Mouse (Mus musculus): Measurements from ENCODE around the gene Tex2. TPM values are rescaled to one million over a fixed set of nuclear protein-coding genes. Genes with fewer than 3 reads are reported as not detected.

The Tex2 gene
- polyA plus RNA-seq, 1 experiment from 2014 or later: 40.1 TPM

- DNase-seq (ENCODE audit: low spot score) (no peak), ATAC-seq (ENCODE audit: low FRiP score) (no peak)
- no peak overlapping the region for H3K9ac ChIP-seq
- H3K36me3 ChIP-seq (replicated peaks; ENCODE audit: control insufficient read depth, insufficient read depth): no peaks in the 10 kb centered on the region
- no peak overlapping the region for H3K4me3 ChIP-seq (replicated peaks; ENCODE audit: low read length)
- H3K27me3 ChIP-seq (ENCODE audit: control insufficient read depth, insufficient read depth, low read length): no peaks in the 10 kb centered on the region
- H3K9me3 ChIP-seq (ENCODE audit: control insufficient read depth, low read length): no peaks in the 10 kb centered on the region
- H3K4me1 ChIP-seq (replicated peaks; ENCODE audit: control insufficient read depth, insufficient read depth, low read length): no peaks in the 10 kb centered on the region
- no peak overlapping the region for H3K27ac ChIP-seq
- H3K4me2 ChIP-seq (replicated peaks): no peak overlapping the region
- 91% methylated on average over 4 of the region's 4 CpGs for WGBS
Observed at GRCm38 (mm10) chr11:106465932-106466331, 147.3 kb downstream of the Tex2 start.

- H3K4me2 ChIP-seq (replicated peaks): no peak overlapping the region
- no peaks in the 10 kb centered on the region for H3K9me3 ChIP-seq (ENCODE audit: control insufficient read depth, low read length)
- ATAC-seq (ENCODE audit: low FRiP score) (no peak), DNase-seq (ENCODE audit: low spot score) (no peak)
- H3K9ac ChIP-seq: no peak overlapping the region
- no peaks in the 10 kb centered on the region for H3K4me1 ChIP-seq (replicated peaks; ENCODE audit: control insufficient read depth, insufficient read depth, low read length)
- no peak overlapping the region for H3K27ac ChIP-seq
- H3K4me3 ChIP-seq (replicated peaks; ENCODE audit: low read length): no peak overlapping the region
- WGBS: 92% methylated on average over 1 of the region's 1 CpGs
- no peaks in the 10 kb centered on the region for H3K36me3 ChIP-seq (replicated peaks; ENCODE audit: control insufficient read depth, insufficient read depth)
- no peaks in the 10 kb centered on the region for H3K27me3 ChIP-seq (ENCODE audit: control insufficient read depth, insufficient read depth, low read length)
Observed at GRCm38 (mm10) chr11:106465545-106465903, 147.7 kb downstream of the Tex2 start.

- no peak overlapping the region for H3K4me2 ChIP-seq (replicated peaks)
- no peaks in the 10 kb centered on the region for H3K27me3 ChIP-seq (ENCODE audit: control insufficient read depth, insufficient read depth, low read length)
- DNase-seq (ENCODE audit: low spot score) (no peak), ATAC-seq (ENCODE audit: low FRiP score) (no peak)
- no peak overlapping the region for H3K4me3 ChIP-seq (replicated peaks; ENCODE audit: low read length)
- no peak overlapping the region for H3K27ac ChIP-seq
- 84% methylated on average over 4 of the region's 4 CpGs for WGBS
- H3K36me3 ChIP-seq (replicated peaks; ENCODE audit: control insufficient read depth, insufficient read depth): no peaks in the 10 kb centered on the region
- no peaks in the 10 kb centered on the region for H3K4me1 ChIP-seq (replicated peaks; ENCODE audit: control insufficient read depth, insufficient read depth, low read length)
- no peak overlapping the region for H3K9ac ChIP-seq
- H3K9me3 ChIP-seq (ENCODE audit: control insufficient read depth, low read length): no peaks in the 10 kb centered on the region
Observed at GRCm38 (mm10) chr11:106464681-106465544, 148.3 kb downstream of the Tex2 start.

GRCm38 (mm10) chr11:106463845-106464244, 149.4 kb downstream of the Tex2 start:
- H3K9me3 ChIP-seq (ENCODE audit: control insufficient read depth, low read length): no peaks in the 10 kb centered on the region
- no peaks in the 10 kb centered on the region for H3K36me3 ChIP-seq (replicated peaks; ENCODE audit: control insufficient read depth, insufficient read depth)
- no peak overlapping the region for H3K27ac ChIP-seq
- ATAC-seq (ENCODE audit: low FRiP score): no peak
- no peak overlapping the region for H3K4me3 ChIP-seq (replicated peaks; ENCODE audit: low read length)
- no peak for DNase-seq (ENCODE audit: low spot score)
- 76% methylated on average over 5 of the region's 5 CpGs for WGBS
- no peaks in the 10 kb centered on the region for H3K4me1 ChIP-seq (replicated peaks; ENCODE audit: control insufficient read depth, insufficient read depth, low read length)
- H3K27me3 ChIP-seq (ENCODE audit: control insufficient read depth, insufficient read depth, low read length): no peaks in the 10 kb centered on the region
- no peak overlapping the region for H3K9ac ChIP-seq
- no peak overlapping the region for H3K4me2 ChIP-seq (replicated peaks)

GRCm38 (mm10) chr11:106462309-106462708, 150.9 kb downstream of the Tex2 start:
- ATAC-seq (ENCODE audit: low FRiP score): no peak
- H3K27ac ChIP-seq: no peak overlapping the region
- no peaks in the 10 kb centered on the region for H3K4me1 ChIP-seq (replicated peaks; ENCODE audit: control insufficient read depth, insufficient read depth, low read length)
- H3K9ac ChIP-seq: no peak overlapping the region
- no peak overlapping the region for H3K4me2 ChIP-seq (replicated peaks)
- H3K4me3 ChIP-seq (replicated peaks; ENCODE audit: low read length): no peak overlapping the region
- DNase-seq (ENCODE audit: low spot score): no peak
- WGBS: 85% methylated on average over 3 of the region's 3 CpGs
- no peaks in the 10 kb centered on the region for H3K36me3 ChIP-seq (replicated peaks; ENCODE audit: control insufficient read depth, insufficient read depth)
- no peaks in the 10 kb centered on the region for H3K9me3 ChIP-seq (ENCODE audit: control insufficient read depth, low read length)
- H3K27me3 ChIP-seq (ENCODE audit: control insufficient read depth, insufficient read depth, low read length): no peaks in the 10 kb centered on the region

- WGBS: 87% methylated on average over 5 of the region's 5 CpGs
- no peak for ATAC-seq (ENCODE audit: low FRiP score)
- Histone ChIP-seq H3K36me3 (replicated peaks; ENCODE audit: control insufficient read depth, insufficient read depth) (no peaks in the 10 kb centered on the region), H3K27me3 (ENCODE audit: control insufficient read depth, insufficient read depth, low read length) (no peaks in the 10 kb centered on the region), H3K4me3 (replicated peaks; ENCODE audit: low read length) (no peak overlapping the region), H3K27ac (no peak overlapping the region), H3K4me2 (replicated peaks) (no peak overlapping the region), H3K9ac (no peak overlapping the region), H3K4me1 (replicated peaks; ENCODE audit: control insufficient read depth, insufficient read depth, low read length) (no peaks in the 10 kb centered on the region), H3K9me3 (ENCODE audit: control insufficient read depth, low read length) (no peaks in the 10 kb centered on the region)
- no peak for DNase-seq (ENCODE audit: low spot score)
Observed at GRCm38 (mm10) chr11:106461145-106461932, 151.9 kb downstream of the Tex2 start.

- Histone ChIP-seq H3K4me2 (replicated peaks) (no peak overlapping the region), H3K4me1 (replicated peaks; ENCODE audit: control insufficient read depth, insufficient read depth, low read length) (no peaks in the 10 kb centered on the region), H3K27me3 (ENCODE audit: control insufficient read depth, insufficient read depth, low read length) (no peaks in the 10 kb centered on the region), H3K9ac (no peak overlapping the region), H3K4me3 (replicated peaks; ENCODE audit: low read length) (no peak overlapping the region), H3K27ac (no peak overlapping the region), H3K36me3 (replicated peaks; ENCODE audit: control insufficient read depth, insufficient read depth) (no peaks in the 10 kb centered on the region), H3K9me3 (ENCODE audit: control insufficient read depth, low read length) (no peaks in the 10 kb centered on the region)
- ATAC-seq (ENCODE audit: low FRiP score) (no peak), DNase-seq (ENCODE audit: low spot score) (no peak)
- 97% methylated on average over 1 of the region's 1 CpGs for WGBS
Observed at GRCm38 (mm10) chr11:106460671-106461070, 152.6 kb downstream of the Tex2 start.

- DNase-seq (ENCODE audit: low spot score): no peak
- 97% methylated on average over 4 of the region's 4 CpGs for WGBS
- no peak for ATAC-seq (ENCODE audit: low FRiP score)
- H3K9me3 ChIP-seq (ENCODE audit: control insufficient read depth, low read length): no peaks in the 10 kb centered on the region
- H3K4me3 ChIP-seq (replicated peaks; ENCODE audit: low read length): no peak overlapping the region
- no peak overlapping the region for H3K4me2 ChIP-seq (replicated peaks)
- no peak overlapping the region for H3K9ac ChIP-seq
- H3K27ac ChIP-seq: no peak overlapping the region
- H3K36me3 ChIP-seq (replicated peaks; ENCODE audit: control insufficient read depth, insufficient read depth): no peaks in the 10 kb centered on the region
- H3K4me1 ChIP-seq (replicated peaks; ENCODE audit: control insufficient read depth, insufficient read depth, low read length): no peaks in the 10 kb centered on the region
- no peaks in the 10 kb centered on the region for H3K27me3 ChIP-seq (ENCODE audit: control insufficient read depth, insufficient read depth, low read length)
Observed at GRCm38 (mm10) chr11:106458540-106458939, 154.7 kb downstream of the Tex2 start.

Measured in hindbrain, embryonic 14.5 days (tissue).